Mouse (Mus musculus) T-cell, adult 2 months (primary cell): ENCODE results near the gene Obox2.
"Not testable (repeated sequence)": the region's sequence is repeated elsewhere in the genome, so short reads cannot be mapped to it uniquely, and the experiment has no call there.

Experiments
- DNase-seq: peaks from one replicate; pipeline ENCODE4 v3.0.0; 2022; ENCODE audit warnings: low spot score

Gene Obox2

GRCm38 (mm10) chr7:15388421-15388998, at the start of gene Obox2, which contains the start of gene Obox1:
Gene Obox2, plus strand, starts transcription at chr7:15388721.
Gene Obox1, plus strand, starts transcription at chr7:15388948.
- DNase-seq = not testable (repeated sequence)

GRCm38 (mm10) chr7:15399147-15399874, 10.8 kb downstream of the Obox2 start:
- not testable (repeated sequence) for DNase-seq

DNA sequence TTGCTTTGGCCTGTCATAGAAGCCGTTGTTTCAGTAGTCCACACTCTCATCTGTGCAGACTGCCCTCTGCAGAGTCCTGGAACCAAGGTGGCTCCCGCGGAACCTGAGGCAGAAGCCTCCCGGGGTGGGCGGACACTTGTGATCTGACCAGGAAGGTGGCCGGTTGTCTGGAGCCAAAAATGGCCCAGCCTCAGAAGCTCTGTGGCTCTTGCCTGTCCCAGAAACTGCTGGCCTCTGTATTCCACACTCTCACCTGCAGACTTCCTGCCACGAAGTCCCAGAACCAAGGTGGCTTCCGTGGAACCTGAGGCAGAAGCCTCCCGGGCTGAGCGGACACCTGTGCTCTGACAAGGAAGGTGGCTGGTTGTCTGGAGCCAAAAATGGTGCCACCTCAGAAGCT, 18.3 kb downstream of the Obox2 start:
- not testable (repeated sequence) for DNase-seq

DNA sequence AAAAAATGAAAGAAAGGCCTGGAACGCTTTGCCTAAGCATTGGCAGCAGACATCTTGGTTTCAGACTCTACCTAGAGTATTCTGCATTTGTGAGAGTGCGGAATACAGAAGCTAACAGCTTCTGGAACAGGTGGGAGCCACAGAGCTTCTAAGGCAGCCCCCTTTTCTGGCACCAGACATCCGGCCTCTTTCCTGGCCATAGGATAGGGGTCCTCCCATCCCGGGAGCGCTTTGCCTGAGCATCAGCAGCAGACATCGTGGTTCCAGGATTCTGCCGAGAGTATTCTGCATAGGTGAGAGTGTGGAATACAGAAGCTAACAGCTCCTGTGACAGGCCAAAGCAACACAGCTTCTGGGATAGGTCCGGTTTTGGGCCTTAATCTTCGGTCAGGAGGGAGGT, 29.5 kb downstream of the Obox2 start:
- DNase-seq = not testable (repeated sequence)

DNA sequence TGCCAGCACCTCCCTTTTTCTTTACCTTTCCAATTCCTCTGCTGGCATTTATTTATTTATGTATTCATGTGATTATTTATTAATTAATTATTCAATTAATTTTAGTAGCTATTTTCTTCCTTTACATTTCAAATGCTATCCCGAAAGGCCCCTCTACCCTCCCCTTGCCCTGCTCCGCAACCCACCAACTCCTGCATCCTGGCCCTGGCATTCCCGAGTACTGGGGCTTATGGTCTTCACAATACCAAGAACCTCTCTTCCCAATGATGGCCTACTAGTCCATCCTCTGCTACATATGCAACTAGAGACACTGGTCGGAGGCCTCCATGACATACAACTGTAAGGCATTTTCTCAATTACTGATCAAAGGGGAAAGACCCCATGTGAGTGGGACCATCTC, 37.0 kb downstream of the Obox2 start:
- DNase-seq = not testable (repeated sequence)
